Mouse (Mus musculus): Measurements from ENCODE around the gene Col12a1. TPM values are rescaled to one million over a fixed set of nuclear protein-coding genes. Genes with fewer than 3 reads are reported as not detected.
"Not testable (repeated sequence)": the region's sequence is repeated elsewhere in the genome, so short reads cannot be mapped to it uniquely, and the experiment has no call there.

The Col12a1 gene
- polyA plus RNA-seq, 1 experiment from 2014 or later: 84.9 TPM

DNA sequence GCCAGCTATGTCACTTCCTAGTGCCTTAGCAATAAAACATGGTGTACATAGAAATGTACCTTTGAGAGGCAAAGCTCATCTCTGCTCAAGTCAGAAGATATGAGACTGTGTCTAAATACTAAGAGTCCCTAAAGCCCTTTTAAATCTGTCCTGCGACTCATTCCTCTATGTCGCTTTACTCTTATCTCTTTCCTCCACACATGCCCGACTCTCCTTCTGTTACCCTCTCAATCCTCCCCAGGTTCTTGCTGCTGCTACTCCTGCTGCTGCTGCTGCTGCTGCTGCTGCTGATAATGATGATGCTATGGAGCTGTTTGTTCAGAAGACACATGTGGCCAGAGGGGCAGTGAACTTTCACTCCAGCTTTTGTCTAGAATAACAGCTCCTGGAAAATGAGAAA is 31.4 kb downstream of the Col12a1 start:
- H3K4me1 ChIP-seq: no peaks in the 10 kb centered on the region
- 83% methylated on average over 3 of the region's 3 CpGs for WGBS
- H3K4me2 ChIP-seq: no peak overlapping the region
- peaks cover 50% of the 10 kb centered on the region for H3K36me3 ChIP-seq
- no peak overlapping the region for H3K27ac ChIP-seq
- no peak for ATAC-seq (ENCODE audit: insufficient number of reproducible peaks, insufficient read depth, low FRiP score, low TSS enrichment, low read depth)
- H3K9ac ChIP-seq: no peak overlapping the region
- H3K9me3 ChIP-seq: no peaks in the 10 kb centered on the region
- no peak overlapping the region for H3K4me3 ChIP-seq
- no peaks in the 10 kb centered on the region for H3K27me3 ChIP-seq

DNA sequence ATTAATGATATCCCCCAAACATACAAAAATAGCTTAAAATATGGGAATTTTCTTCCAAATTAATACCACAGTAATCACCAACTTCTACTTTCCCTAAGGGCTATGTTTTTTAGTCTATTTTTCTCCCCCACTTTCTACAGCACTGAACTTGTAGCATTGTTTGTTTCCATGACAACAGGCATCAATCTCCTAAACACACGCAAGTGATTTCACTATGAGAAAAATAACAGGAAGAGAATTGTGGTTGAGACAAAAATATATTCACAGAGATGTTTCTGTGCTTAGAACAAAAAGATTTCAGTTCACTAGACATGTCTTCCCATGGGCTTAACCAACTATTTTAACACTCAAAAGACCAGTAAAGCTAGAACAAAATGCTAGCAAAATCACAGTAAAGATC is 32.6 kb downstream of the Col12a1 start:
- ATAC-seq (ENCODE audit: insufficient number of reproducible peaks, insufficient read depth, low FRiP score, low TSS enrichment, low read depth): no peak
- Histone ChIP-seq H3K36me3 (peaks cover 58% of the 10 kb centered on the region), H3K4me3 (no peak overlapping the region), H3K4me1 (no peaks in the 10 kb centered on the region), H3K27ac (no peak overlapping the region), H3K9me3 (no peaks in the 10 kb centered on the region), H3K27me3 (no peaks in the 10 kb centered on the region), H3K9ac (no peak overlapping the region), H3K4me2 (no peak overlapping the region)
- 48% methylated on average over 1 of the region's 1 CpGs for WGBS

DNA sequence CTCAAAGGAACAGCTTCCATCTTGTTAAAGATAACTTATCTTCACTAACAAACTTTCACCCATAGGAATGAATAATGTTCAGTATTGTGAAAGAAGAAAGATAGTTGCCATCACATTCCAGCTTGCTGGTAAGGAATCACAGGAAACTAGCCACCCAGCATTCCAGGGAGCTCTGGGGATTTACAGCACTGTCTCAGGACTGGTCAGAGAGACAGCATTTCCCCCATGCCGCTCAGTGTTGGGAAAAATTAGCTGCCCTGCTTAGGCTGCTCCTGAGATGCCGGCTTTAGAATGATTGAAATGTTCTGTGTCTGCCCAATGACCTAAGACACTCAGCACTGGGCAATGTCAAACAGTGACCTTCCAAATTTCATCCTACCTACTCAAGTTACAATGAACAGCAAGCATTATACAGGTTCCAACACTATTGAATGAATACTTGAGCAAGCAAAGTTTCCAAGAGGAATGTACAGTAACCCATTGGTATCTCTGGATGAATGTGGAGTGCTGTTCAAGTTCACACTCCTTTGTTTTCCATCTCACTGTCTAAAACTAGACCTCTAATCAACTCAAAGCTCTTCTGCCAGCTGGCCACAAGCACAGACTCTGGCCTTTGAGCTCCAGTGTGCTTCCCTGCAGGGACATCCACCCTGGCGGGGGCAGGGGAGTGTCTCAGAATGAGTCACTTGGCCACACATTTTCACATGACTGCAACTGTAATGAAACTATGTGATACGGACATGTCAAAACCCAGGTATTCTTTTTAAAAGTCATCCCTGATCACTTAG is 38.0 kb downstream of the Col12a1 start:
- H3K4me2 ChIP-seq: no peak overlapping the region
- no peaks in the 10 kb centered on the region for H3K9me3 ChIP-seq
- no peak for ATAC-seq (ENCODE audit: insufficient number of reproducible peaks, insufficient read depth, low FRiP score, low TSS enrichment, low read depth)
- no peak overlapping the region for H3K9ac ChIP-seq
- H3K4me3 ChIP-seq: no peak overlapping the region
- peaks cover 55% of the 10 kb centered on the region for H3K36me3 ChIP-seq
- H3K27ac ChIP-seq: no peak overlapping the region
- H3K4me1 ChIP-seq: no peaks in the 10 kb centered on the region; the same call in 1 of the 2 replicates
- 65% methylated on average over 4 of the region's 4 CpGs for WGBS
- H3K27me3 ChIP-seq: no peaks in the 10 kb centered on the region

DNA sequence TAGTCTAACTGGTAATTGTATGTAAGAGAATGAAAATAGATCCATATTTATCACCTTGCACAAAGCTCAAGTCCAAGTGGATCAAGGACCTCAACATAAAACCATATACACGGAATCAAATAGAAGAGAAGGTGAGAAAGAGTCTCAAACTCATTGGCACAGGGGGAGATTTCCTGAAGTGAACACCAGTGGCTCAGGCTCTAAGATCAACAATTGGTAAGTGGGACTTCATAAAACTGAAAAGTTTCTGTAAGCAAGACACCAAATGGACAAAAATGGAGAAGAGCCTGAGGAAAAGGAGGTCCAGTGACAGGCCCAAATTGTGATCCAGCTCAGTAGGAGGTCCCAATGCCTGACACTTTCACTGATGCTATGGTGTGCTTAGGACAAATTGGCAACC is 49.8 kb downstream of the Col12a1 start:
- H3K9me3 ChIP-seq; H3K4me3 ChIP-seq; ATAC-seq (ENCODE audit: insufficient number of reproducible peaks, insufficient read depth, low FRiP score, low TSS enrichment, low read depth); H3K27me3 ChIP-seq; H3K4me2 ChIP-seq; H3K4me1 ChIP-seq; H3K9ac ChIP-seq; H3K27ac ChIP-seq: not testable (repeated sequence)
- H3K36me3 ChIP-seq: peaks cover 43% of the 10 kb centered on the region
- 92% methylated on average over 1 of the region's 1 CpGs for WGBS

DNA sequence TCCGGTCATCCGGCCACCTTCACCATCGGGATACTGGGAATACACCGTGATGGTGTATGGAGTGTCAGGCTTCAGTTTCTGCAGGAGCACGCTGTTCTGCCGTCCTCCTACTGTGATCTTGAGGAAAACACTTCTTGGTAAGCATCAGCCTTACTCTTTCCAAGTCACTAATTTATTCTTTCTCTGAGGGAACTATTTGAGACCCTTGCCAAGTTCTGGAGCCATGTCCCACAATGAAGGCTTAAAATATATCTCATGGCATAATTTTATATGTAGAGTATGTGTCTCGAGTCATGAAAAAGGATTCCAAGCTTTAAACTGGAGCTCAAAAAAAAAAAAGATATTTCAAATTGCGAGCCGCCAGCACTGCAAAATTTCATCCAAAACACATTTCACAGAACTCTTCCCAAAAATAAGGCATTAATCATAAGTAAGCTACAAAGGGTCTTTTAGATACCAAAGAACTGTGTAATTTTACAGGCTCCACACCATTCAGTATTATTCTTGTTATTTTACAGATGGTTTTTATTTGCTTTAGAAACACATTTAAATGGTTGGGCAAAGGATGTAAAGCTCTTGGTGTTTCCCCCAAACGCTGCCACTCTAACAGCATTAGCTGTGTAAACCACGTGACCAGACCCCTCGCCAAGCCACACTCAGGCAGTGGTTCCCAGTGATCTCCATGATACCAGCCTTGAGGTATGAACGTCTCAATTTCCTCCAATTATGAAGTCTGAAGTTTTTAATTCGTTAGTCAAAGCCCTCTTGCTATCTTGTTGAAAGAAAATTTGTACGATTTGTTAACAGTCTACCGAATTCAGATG is 65.1 kb downstream of the Col12a1 start:
- Histone ChIP-seq H3K36me3 (peaks cover 35% of the 10 kb centered on the region), H3K4me3 (no peak overlapping the region), H3K4me1 (0 out of 2 replicates have a peak, but pooled peaks cover 3% of the 10 kb centered on the region), H3K27me3 (no peaks in the 10 kb centered on the region), H3K4me2 (no peak overlapping the region), H3K9ac (no peak overlapping the region), H3K9me3 (no peaks in the 10 kb centered on the region), H3K27ac (peak overlapping the region; percentile 73)
- ATAC-seq (ENCODE audit: insufficient number of reproducible peaks, insufficient read depth, low FRiP score, low TSS enrichment, low read depth): peak; percentile 62
- 53% methylated on average over 16 of the region's 16 CpGs for WGBS

DNA sequence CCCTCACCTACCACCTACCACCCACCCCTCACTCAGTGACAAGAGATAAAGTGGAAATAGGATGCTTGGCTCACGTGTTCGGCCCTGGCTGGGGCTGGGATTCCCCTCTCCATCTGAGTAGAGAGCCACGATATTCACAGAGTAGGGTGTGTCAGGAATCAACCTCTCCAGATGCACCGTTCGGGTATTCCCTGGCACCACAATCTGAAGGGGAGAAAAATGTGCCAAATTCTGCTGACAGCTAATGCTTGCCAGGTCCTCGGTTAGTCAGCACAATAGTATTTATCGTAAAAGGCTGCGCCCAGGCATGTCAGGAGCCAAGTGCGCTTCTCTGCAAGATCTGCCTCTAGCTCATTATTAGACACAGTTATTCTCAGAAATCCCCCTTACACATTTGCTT is 70.0 kb downstream of the Col12a1 start:
- Histone ChIP-seq H3K36me3 (peaks cover 43% of the 10 kb centered on the region), H3K9ac (no peak overlapping the region), H3K4me1 (peaks cover 5% of the 10 kb centered on the region; the same call in 1 of the 2 replicates), H3K27ac (no peak overlapping the region), H3K4me2 (no peak overlapping the region), H3K9me3 (no peaks in the 10 kb centered on the region), H3K27me3 (no peaks in the 10 kb centered on the region), H3K4me3 (no peak overlapping the region)
- 70% methylated on average over 9 of the region's 9 CpGs for WGBS
- no peak for ATAC-seq (ENCODE audit: insufficient number of reproducible peaks, insufficient read depth, low FRiP score, low TSS enrichment, low read depth)

DNA sequence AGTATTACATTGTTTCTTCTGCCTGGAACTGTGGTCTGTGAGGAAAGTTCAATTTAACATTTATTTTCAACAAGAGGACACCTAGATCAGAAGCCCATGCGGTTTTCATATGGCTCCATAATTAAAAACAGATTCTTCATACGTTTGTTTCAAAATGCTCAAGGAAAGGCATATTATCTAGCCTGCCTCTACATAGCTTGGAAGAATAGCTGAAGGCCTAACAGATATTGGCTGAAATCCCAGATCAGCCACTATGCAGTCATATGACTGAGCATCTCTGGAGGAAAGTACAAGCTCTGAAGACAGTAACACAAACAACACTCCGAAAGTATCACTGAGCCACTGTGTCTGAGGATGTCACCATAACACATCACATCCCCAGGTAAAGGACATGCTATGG is 72.9 kb downstream of the Col12a1 start:
- H3K36me3 ChIP-seq: peaks cover 50% of the 10 kb centered on the region

DNA sequence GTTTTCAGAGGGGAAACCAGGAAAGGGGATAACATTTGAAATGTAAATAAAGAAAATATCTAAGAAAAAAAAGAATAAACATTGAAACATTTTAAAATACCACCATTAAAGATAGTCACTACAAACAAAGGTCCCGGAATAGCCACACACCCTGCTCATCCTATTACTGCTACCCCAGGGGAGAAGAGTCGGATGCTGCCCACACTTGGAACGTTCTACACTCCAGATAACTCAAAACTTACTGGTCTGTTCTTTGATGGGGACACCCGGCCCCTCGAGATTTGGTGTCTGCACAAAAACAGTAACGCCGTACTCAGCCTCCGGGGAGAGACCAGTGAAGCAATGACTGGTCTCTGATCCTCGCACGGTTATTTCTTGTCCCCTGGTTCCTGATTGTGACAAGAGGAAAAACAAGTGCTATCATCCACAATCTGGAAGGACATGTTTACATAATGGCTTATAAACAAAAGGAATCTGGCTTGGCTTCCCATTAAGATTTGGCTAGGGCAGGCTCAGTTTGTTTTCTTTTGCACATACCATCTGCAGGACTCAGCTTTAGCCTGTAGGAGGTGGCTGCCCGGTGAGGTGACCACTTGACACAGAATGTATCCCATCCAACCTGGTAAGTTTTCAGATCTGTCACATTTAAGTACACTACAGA is 79.1 kb downstream of the Col12a1 start:
- 74% methylated on average over 11 of the region's 11 CpGs for WGBS
- Histone ChIP-seq H3K9me3 (no peaks in the 10 kb centered on the region), H3K9ac (no peak overlapping the region), H3K27me3 (no peaks in the 10 kb centered on the region), H3K4me2 (no peak overlapping the region), H3K4me3 (no peak overlapping the region), H3K27ac (no peak overlapping the region), H3K36me3 (peaks cover 46% of the 10 kb centered on the region), H3K4me1 (no peaks in the 10 kb centered on the region)
- no peak for ATAC-seq (ENCODE audit: insufficient number of reproducible peaks, insufficient read depth, low FRiP score, low TSS enrichment, low read depth)

More for the DNA sequence above, 72.9 kb downstream of the Col12a1 start:
- Histone ChIP-seq H3K9me3 (no peaks in the 10 kb centered on the region), H3K4me2 (no peak overlapping the region), H3K9ac (no peak overlapping the region), H3K27me3 (no peaks in the 10 kb centered on the region), H3K4me1 (peaks cover 5% of the 10 kb centered on the region; the same call in 1 of the 2 replicates), H3K27ac (no peak overlapping the region), H3K4me3 (no peak overlapping the region)
- 28% methylated on average over 3 of the region's 3 CpGs for WGBS
- ATAC-seq (ENCODE audit: insufficient number of reproducible peaks, insufficient read depth, low FRiP score, low TSS enrichment, low read depth): no peak

DNA sequence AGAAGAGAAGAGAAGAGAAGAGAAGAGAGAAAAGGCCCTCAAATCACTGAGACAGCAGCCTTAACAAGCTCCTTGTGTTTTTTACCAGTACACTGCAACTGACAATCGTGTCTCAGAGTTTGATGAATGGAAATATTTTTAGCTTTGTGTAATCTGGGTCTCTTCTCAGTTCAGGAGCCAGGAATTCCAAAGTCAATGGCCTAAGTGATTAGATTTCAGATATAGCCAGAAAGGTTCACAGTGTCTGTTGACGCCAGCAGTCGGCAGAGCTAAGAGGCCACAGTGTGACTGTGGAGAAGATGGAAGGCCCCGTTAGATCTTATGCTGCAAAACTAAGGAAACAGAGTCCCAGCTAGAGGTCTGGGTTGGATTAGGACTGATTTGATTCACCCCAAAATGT is 80.8 kb downstream of the Col12a1 start:
- Histone ChIP-seq H3K36me3 (peaks cover 55% of the 10 kb centered on the region), H3K4me2 (no peak overlapping the region), H3K27me3 (no peaks in the 10 kb centered on the region), H3K4me1 (no peaks in the 10 kb centered on the region), H3K9ac (no peak overlapping the region), H3K27ac (no peak overlapping the region), H3K4me3 (no peak overlapping the region), H3K9me3 (no peaks in the 10 kb centered on the region)
- ATAC-seq (ENCODE audit: insufficient number of reproducible peaks, insufficient read depth, low FRiP score, low TSS enrichment, low read depth): no peak
- WGBS: 36% methylated on average over 4 of the region's 4 CpGs

DNA sequence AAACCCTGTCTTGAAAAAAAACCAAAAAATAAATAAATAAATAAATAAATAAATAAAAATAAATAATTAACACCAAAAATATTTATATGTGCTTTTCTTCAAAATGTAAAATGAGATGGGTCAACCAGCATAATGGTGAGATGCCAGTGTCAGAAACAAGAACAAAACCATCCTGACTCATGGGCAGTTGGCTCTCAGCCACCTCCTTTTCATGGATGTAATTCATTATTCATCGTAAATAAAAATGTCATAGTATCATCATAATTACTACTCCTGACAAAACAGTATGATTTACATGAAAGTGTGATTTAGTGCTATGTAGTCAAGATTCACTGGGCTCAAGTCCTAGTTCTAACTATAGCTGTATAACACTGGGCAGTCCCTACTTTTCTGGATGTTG is 84.6 kb downstream of the Col12a1 start:
- no peak for ATAC-seq (ENCODE audit: insufficient number of reproducible peaks, insufficient read depth, low FRiP score, low TSS enrichment, low read depth)

DNA sequence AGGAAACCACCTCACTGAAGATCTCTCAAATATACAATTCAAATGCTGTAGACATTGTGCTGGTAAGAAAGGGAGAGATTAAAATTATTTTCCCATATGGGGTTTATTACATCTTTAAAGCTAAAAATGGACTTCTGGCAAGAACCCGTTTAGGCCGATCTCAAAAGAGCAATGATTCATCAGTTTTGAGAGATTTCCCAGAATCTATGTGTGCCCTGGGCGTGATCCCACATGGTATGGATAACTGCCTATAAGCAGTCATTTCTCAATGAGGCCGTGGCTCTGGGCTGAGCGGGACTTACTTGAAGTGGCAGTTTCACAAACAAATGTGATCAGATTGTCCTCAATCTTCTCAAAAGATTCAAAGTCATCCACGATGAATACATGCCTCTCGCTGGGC is 87.4 kb downstream of the Col12a1 start:
- ATAC-seq (ENCODE audit: insufficient number of reproducible peaks, insufficient read depth, low FRiP score, low TSS enrichment, low read depth): no peak
- no peak overlapping the region for H3K4me2 ChIP-seq
- no peak overlapping the region for H3K9ac ChIP-seq
- no peaks in the 10 kb centered on the region for H3K27me3 ChIP-seq
- no peak overlapping the region for H3K27ac ChIP-seq
- no peaks in the 10 kb centered on the region for H3K9me3 ChIP-seq
- H3K4me1 ChIP-seq: peaks cover 4% of the 10 kb centered on the region; the same call in 1 of the 2 replicates
- H3K4me3 ChIP-seq: no peak overlapping the region
- WGBS: 83% methylated on average over 7 of the region's 7 CpGs
- peaks cover 54% of the 10 kb centered on the region for H3K36me3 ChIP-seq

More for the DNA sequence above, 84.6 kb downstream of the Col12a1 start:
- H3K4me3 ChIP-seq: no peak overlapping the region
- no peaks in the 10 kb centered on the region for H3K9me3 ChIP-seq
- peaks cover 2% of the 10 kb centered on the region; the same call in 1 of the 2 replicates for H3K4me1 ChIP-seq
- no peaks in the 10 kb centered on the region for H3K27me3 ChIP-seq
- peaks cover 53% of the 10 kb centered on the region for H3K36me3 ChIP-seq
- no peak overlapping the region for H3K4me2 ChIP-seq
- WGBS: 93% methylated on average over 1 of the region's 1 CpGs
- no peak overlapping the region for H3K9ac ChIP-seq
- no peak overlapping the region for H3K27ac ChIP-seq
